Mouse (Mus musculus): ENCODE results near the gene Asrgl1. TPM values are rescaled to one million over a fixed set of nuclear protein-coding genes. Genes with fewer than 3 reads are reported as not detected.
"Not testable (repeated sequence)": the region's sequence is repeated elsewhere in the genome, so short reads cannot be mapped to it uniquely, and the experiment has no call there.

Gene Asrgl1
- polyA plus RNA-seq, 3 experiments from 2014 or later: 30.5 to 37.9 (median 36.3) TPM

DNA sequence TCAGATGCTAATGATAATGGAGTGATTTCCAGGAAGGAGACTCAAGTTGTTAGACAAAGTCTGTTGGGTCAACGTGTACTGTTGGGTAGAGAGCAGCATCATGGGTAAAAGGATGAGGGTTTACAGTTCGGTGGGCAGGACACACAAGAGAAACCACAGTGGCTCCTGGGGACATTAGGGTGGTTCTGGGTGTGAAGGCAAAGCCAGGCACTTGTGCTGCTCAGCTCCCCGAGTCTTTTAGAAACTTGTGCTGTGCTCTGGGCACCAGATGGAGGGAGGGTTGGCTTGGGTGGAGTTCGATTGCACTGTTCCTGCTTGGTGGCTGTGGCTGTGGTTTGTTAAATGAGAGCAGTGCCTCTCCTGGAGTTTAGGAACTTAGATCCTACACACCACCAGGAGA lies 31.4 kb downstream of the Asrgl1 start:
- ATAC-seq: no peak

DNA sequence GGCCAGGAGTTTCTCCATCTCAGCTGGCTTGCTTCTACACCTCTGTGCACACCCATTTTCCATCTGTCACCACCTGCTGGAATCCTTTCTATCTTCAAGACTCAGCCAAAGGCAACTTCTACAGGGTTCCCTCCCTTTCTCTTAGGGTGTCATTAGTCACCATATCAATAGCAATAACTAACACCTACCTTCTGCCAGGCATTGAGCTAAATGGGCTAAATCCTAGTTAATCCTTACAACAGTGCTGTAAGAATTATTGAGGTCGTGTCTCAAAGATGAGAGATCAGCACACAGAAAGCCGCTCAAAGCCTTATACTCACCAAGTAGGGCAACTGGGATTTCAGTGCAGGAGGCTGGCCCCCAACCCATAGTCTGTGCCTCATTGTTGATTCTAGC lies 34.4 kb downstream of the Asrgl1 start:
- ATAC-seq: no peak

DNA sequence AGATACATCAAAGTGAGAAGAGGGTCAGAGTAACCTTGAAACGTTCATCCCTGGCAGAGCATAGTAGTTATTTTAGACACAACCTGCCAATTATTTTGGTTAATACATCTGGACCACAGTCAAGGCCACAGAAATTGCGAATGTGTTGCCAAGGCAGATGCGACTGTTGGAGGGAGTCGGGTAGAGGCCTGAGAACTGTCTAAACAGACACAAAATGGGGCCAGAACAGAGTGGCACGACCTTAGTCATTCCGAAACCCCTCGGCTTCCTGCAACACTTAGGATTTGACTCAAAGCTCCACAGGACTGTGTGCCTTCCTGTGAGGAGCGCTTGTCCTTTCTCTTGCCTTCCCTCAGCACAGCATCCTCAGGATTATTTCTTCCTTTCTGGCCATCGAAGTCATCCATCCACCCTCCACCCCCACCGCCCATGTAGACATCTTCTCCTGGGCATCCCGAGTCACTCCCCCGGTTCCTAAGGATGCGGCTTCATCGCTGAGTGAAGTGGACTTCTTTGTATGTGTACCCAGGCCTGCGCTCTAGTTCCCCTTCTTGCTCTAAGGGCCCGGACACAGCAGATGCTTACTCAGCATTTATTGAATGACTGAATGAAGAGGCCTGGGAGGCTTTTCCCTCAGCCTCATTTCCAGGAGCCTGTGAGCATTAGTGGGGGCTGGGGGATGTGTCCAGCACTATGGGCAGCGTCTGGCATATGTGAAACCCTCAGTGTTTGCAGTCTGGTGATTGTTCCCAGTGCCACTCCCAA lies 35.0 kb downstream of the Asrgl1 start:
- no peak for ATAC-seq

DNA sequence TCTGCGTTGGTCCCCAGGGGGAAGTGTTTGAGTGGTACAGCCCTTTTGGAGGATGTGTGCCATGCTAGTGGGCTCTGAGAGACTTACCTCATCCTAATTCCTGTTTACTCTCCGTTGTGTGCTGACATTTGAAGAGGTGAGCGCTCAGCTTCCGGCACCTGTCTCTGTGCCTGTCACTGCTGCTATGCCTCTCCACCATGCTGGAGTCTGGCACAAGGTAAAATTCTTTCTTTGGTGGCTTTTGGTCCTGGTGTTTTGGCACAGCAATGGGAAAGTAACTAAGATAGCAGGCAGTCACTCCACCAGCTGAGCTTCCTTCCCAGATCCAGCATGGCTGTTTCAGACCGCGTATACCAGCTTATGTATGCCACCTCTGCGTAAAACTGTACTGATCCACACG lies 35.7 kb downstream of the Asrgl1 start:
- no peak for ATAC-seq

DNA sequence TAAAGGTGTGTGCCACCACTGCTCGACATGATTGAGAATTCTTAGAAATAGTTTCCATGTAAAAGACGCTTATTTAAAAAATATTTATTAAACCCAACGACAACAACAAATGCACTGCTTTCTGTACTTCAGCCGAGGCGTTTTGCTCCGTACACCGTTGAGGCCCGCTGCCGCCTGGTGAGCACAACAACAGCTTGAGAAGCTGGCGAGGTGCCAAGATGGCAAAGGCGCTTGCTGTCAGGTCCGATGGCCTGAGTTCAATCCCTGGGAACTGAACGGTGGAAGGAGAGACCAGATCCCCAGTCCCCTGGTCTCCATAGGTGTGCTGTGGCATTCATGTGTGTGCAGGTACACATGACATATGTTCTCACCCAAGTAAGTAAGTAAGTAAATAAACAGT lies 38.0 kb downstream of the Asrgl1 start:
- ATAC-seq: no peak

DNA sequence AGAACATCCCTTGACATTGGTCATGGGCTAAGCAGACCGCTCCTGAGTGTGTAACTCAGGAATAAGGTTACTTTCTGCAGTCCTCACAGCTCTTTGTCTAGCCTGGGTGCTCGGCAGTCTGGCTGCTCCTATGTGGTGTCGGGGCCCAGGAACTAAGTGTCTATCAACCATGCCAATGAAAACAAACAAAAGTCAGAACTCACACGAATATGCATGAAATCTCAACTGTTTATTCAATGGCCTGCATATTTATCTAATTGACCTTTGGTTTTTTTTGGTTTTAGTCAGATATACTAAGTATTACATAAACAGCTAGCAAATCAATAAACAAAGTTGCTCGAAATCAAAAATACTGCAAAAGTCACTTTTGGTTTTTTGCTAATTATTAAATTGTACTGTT lies 40.3 kb downstream of the Asrgl1 start:
- ATAC-seq: no peak

DNA sequence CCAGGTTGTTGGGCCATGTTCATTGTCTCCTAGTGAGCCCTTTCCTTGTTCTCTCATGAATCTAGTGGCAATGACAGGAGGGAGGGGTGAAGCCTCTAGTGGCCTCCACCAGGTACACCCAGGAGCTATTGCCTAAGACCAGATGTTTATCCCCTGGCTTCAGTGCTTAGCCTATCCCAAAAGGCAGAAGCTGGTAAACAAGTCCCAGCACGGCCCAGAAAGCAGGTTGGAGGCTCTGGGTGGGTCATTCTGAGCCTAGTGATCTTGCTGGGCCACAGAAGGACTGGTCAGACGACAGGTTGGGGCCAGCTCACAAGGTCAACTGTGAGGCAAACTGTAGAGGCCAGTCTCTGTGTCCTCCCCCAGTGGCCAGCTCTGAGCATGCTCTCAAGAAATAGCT lies 44.7 kb downstream of the Asrgl1 start:
- no peak for ATAC-seq

DNA sequence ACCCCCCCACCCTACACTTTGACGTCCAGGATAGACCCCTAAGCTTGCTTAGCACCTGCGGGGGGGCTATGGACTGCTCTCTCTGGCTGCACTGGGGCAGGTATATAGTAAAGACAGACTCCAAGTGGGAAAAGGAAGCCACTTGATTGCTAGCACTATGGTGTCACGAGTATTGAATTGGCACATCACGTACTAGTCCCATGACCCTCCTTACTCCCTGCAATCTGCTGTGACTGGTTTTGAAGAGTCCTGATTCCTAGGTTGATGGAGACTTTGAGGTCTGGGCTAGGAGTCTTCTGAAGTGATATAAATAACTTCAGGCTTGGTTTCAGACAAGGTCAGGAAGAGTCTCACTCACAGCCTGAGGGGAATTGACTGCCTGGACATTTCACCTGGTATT lies 45.2 kb downstream of the Asrgl1 start:
- ATAC-seq: no peak

DNA sequence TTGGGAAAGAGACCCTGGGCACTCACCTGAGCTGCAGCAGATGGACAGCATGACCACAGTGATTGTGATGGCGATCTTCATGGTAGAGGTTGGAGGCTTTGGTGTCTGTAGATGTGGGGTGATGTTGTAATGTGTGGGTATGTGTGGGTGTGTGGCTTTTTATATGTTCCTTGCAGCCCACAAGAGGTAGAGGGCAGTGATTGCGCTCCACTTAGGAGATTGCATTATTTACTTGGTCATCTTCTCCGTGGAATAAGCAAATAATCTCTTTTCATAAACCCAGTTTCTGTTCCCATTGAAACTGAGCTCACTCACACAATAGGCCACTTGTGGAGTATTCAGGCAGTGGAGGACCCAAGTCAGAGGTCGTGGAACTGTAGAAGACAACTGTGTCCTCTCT lies 47.6 kb downstream of the Asrgl1 start, which contains the start of gene Scgb1a1:
Gene Scgb1a1 (minus strand): TSS at position 138 of the 400 bp plus-strand sequence.
- no peak for ATAC-seq

DNA sequence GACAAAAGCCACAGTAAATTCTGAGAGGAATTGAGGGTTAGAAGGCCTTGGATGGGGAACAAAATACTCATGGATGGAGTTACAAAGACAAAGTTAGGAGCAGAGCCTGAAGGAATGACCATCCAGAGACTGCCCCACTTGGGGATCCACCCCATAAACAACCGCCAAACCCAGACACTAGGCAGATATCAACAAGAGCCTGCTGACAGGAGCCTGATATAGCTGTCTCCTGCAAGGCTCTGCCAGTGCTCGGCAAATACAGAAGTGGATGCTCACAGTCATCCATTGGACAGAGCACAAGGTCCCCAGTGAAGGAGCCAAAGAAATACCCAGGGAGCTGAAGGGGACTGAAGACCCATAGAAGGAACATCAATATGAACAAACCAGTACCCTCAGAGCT lies 51.5 kb downstream of the Asrgl1 start:
- not testable (repeated sequence) for ATAC-seq

DNA sequence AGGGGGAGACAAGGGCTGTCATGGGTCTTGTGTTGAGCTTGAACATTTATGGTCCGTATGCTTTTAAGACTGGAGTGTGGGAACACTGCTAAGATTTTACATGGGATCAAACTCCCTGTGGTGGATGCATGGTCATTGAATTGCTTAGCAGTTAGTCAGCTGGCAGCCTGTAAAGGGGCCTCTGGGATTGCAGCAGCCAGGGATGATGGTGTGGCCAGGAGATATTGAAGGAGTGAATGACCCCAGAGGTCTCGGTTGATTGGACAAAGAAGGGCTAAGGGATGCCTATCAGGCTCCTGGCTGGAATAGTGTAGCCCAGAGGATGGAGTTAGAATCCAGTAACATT lies 52.5 kb downstream of the Asrgl1 start:
- no peak for ATAC-seq

DNA sequence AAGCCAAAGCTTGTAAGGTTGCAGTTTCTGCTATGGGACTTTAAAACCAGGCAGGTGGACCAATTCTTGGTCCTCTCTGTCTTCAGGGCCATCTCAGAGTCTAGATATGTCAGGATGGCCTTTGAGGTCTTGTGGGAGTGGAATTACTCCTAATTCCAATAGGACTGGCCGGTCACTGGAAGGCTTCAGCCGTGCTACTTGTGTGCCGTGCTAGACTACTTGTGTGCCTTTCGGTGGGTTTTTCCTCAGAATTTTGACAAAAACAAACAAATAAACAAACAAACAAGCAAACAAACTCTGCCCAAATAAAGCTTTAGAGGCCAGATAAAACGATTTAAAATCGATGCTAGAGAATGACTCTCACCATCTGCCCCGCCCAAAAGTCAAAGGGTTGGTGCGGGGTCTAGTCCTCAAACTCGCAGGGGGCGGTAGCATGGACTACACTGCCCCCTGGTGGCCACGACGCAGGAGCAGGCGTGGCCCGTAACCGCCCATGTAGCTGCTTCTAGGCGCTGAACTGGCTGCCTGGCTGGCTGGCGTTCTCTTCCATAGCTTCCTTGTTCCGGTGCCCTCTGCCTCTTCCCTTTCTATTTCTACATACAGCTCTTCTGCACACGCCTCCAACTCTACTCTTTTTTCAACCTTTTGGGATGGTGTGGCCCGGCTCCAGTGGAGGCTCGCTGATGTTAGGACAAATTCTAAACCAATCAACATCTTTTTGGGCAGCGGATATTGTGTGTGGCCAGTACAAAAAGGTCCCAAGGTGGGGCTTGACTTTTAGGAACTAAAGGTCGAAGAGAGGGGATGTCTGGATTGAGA lies 53.0 kb downstream of the Asrgl1 start:
- ATAC-seq: peak; percentile 88

DNA sequence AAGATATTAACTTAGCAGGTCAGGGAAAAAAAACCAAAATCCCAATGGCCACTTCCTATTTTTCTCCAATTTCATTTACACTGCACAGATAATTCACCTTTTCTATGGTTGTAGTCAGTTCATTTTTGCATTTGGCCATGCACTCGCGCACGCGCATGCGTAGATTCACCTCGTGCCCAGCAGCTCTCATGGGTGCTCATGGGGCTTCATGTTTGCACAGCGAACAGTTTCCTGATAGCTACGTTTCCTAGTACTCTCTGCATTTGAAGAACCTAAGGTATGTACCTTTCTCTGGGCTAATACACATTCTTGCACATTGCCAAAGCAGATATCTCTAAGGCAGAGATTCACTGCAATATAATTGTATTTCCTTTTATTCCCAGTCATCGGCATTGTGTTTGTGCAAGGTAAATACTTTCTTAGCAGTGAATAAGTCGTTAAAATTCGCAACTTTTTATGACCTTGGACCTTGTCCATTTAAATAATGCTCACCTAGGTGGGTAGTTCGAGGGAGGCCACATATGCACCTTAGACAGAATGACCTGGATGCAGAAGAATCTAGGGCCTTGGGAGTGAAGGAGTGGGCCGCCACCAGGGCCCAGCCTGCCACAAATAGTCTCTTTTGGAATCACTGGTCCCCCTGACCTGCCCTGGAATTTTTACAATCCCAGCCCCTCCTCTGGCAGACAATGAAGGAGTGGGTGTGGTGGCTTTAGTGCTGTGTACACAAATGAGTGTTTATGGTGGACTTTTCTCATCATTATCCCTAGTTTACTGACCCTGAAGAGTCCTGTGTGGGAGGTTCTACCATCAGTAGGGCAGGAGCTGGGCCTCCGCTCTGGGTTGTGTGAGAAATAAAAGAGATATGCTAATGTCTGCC lies 53.9 kb downstream of the Asrgl1 start:
- ATAC-seq: no peak

DNA sequence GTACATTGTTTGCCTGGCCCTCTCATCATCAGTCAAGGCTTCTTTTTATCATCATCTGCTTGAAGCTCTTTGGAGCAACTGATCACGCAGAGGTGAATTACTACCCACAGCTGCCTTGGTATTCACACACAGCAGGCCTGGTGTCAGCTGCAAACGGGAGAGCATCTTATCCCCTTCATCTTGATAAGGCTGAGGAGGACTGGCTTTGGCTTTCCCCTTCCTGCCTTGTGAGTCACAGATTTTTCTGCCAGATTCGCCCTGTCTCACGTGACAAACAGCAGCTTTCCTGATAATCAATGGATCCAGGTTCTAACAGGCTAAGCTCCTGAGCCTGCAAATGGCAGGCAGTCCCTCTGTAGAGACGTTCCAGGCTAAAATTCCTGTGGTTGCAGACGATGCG lies 55.5 kb downstream of the Asrgl1 start:
- ATAC-seq: no peak

DNA sequence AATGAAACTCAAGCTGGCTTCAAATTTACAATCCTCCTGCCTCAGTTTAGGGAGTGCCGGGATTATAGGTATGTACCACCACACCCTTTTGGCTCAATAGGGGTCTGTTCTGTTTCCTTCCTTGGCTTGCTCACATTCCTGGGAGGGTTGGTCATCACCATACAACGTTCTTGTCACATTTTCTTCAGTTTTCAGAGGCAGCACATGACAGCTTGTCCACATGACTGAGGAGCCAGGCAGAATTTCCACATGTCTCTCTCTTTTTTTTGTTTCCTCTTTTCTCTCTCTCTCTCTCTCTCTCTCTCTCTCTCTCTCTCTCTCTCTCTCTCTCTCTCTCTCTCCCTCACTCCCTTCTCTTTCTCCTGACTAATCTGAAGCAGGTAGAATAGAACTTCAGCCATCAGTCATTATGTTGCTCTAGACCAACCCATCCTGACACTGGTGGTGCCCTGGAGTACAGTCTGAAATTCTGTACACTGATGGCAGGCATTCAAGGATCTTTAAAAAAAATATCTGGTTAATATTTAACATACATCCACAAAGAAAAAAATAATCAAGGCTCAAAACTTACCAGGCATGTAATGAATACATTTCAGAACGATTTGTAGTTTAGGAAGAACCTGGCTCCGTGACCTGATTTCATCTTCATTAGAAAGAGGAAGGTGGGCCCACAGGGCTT lies 58.3 kb downstream of the Asrgl1 start:
- ATAC-seq: no peak

DNA sequence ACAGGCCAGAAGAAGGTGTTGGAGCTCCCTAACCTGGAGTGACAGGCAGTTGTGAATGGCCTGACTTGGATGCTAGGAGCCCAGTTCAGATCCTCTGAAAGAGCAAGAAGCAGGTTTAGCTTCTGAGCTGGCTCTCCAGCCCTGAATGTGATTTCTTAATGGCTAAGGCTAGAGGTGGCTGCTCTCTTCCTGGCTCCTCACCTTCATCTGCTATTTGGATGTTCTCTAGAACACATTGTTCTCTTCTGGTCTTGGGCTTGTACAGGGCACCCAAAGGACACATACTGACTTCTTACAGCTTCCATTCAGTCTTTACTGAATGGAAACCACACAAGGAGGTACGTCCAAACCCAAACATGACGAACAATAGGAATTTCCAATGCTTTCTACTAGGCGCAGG lies 59.4 kb downstream of the Asrgl1 start:
- no peak for ATAC-seq

DNA sequence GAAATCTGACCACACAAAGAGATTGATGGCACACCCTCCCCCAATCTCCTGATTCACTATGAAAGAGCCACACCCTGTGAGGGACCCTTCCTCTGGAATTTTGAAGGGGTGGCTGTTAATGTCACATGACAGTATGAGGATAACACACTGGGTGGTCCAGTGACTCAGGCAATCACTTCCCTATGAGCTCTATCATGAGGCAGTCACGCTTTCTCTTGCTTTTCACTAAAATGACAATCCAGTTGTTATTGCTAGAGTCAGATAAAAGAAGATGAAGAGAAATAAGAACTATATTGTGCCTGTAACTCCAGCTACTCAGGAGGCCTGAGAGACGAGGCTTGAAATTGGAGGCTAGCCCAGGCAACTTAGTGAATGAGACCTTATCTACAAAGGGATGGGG lies 59.9 kb downstream of the Asrgl1 start:
- ATAC-seq: no peak

DNA sequence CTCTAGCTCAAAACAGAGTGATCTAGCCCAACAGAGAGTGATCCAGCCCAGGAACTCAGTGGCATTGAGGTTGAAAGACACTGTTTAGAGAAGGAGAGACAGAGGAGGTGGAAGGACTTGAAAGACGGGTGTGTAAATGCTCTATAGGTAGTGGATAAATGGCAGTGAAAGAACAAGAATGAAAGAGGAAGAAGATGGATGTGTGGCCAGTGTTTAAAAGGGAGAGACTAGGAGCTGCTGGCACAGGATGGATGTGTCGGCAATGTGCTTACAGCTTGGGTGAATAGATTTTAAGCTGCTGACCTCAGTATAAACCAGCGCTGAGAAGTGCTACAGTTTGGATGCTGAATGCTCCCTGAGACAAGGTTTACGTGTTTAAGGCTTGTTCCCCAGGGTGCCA lies 61.0 kb downstream of the Asrgl1 start:
- ATAC-seq: no peak

DNA sequence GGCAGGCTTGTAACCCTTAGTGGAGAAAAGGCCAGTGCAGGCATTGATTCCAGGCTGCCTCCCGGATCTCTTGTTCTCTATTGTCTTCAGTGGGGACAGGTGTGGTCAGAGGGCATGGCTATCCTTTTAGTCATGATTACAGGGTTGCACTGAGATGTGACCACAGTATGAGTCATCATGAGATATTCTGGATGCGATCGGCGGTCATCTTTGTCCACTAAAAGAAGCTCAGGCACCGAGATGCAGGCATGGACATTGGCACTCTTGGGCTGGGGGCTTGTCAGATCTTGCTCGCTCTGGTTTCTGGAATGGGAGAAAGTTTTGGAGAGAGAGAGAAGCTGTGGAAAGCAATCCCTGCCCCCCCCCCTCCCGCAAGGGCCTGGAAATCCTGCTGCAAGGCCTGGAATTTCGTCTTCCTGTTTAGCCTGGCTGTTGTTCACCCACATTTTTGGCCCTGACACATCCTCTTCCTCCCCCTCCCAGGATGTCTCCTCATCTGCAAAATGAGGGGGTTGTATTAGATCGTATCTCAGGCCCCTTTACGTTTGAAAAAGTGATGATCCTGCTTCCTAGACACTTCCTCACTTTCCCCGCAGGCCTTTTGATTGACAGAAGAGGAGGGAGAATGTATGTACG lies 61.5 kb downstream of the Asrgl1 start:
- no peak for ATAC-seq

DNA sequence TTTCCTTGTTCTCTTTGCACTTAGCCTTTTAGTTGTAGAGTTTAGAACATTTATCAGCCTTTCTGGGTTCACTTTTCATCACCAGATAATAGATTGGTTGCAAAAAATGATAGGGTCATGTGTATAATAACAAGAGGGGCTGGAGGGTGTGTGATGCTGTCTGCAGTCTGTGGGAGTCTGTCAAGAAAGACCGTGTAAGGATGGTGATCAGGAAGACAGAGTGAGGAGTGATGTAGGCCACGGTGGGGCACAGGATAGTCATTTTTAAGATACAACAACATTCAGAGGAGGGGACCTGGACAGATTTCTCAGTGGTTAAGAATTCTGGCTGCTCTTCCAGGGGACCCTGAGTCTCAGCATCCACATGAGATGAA lies 63.3 kb downstream of the Asrgl1 start:
- no peak for ATAC-seq

DNA sequence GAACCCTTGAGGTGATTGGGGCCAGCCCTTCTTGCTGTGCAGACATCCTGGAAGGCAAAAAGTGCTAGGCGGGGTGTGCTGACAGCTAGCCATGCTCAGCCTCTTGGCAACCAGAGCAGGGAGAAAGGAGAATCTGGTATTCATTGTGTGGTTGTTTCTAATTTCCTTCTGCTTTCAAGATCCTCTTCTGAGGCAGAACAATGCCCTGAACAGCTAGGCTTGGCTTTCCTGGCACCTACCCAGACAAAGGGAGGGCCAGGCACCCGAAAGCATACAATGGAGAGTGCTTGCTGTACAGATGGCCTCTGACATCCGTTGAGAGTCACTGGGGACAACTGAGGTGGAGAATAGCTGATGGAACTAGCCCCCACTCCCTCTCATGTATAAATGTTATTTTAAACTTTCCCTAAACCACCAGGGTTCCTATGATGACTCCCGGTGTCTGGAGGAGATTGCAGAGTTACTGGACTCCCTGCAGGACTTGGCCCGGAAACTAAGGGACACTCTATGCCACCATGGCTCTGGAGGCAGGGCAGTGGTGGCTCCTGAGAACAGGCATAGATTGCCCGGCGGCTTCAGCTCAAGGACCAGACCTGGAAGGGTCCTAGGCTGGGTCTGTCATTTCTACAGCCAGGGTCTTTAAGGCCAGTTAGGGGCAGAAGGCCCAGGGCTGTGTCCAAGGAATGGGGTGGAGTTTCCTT lies 63.8 kb downstream of the Asrgl1 start:
- no peak for ATAC-seq

DNA sequence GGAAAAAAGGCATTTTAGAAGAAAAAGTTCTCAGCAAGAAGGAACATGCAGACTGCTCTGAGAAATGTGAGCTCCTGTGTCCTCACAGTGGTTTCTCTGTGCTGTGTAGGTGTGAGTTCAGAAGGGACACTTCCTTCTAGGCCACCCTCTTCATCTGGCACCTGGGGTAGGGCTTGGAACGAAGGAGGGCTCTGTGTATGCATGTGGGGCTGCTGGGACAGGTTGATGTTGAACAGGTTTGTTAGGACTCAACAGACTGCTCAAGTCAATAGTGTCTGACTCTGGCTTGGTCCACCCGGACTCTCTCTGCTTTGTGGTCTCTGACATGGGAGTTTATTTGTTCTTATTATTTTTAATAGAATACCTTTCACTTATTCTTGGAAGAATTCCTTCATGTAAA lies 65.1 kb downstream of the Asrgl1 start:
- no peak for ATAC-seq
